Mouse (Mus musculus) MEL (cell line): Measurements from ENCODE around the gene Mbd3. TPM values are rescaled to one million over a fixed set of nuclear protein-coding genes. Genes with fewer than 3 reads are reported as not detected.

Source experiments
- DNase-seq: peaks from one replicate; pipeline ENCODE4 v3.0.0; 2011; ENCODE audit warnings: low read depth, low spot score
- H3K27ac ChIP-seq: 2 replicates; pipeline ENCODE4 v1.5.1; 2012; ENCODE audit warnings: low read depth, mild to moderate bottlenecking, control low read depth, low read length, moderate library complexity; ENCODE audit not compliant: control insufficient read depth
- H3K27me3 ChIP-seq, 2 experiments: fragments of 150-350 bp in 1 of 2; sonication (generic) in 1 of 2; 2 replicates each; pipeline ENCODE4 v1.6.1; 2012; ENCODE audit warnings: low read length in 2 of 2, mild to moderate bottlenecking in 2 of 2, improper control_type of control experiment in 1 of 2, moderate library complexity in 1 of 2; ENCODE audit not compliant: insufficient read depth in 2 of 2, control insufficient read depth in 1 of 2
- H3K36me3 ChIP-seq, 2 experiments: 2 replicates each; pipeline ENCODE4 v1.6.1; 2012 to 2014; ENCODE audit warnings: low read length in 2 of 2, improper control_type of control experiment in 1 of 2, inconsistent platforms in 1 of 2, mild to moderate bottlenecking in 1 of 2; ENCODE audit not compliant: insufficient read depth in 2 of 2, control insufficient read depth in 1 of 2
- H3K4me1 ChIP-seq, 2 experiments: fragments of 150-350 bp in 1 of 2; sonication (generic) in 1 of 2; 2 replicates each; pipeline ENCODE4 v1.6.1; 2012; ENCODE audit warnings: low read length in 2 of 2, improper control_type of control experiment in 1 of 2, mild to moderate bottlenecking in 1 of 2; ENCODE audit not compliant: insufficient read depth in 2 of 2, control insufficient read depth in 1 of 2
- H3K4me3 ChIP-seq, 2 experiments: fragments of 150-350 bp in 1 of 2; sonication (generic) in 1 of 2; 2 replicates each; pipeline ENCODE4 v1.5.1; 2012; ENCODE audit warnings: low read depth in 2 of 2, low read length in 2 of 2, mild to moderate bottlenecking in 2 of 2, moderate library complexity in 2 of 2, control low read depth in 1 of 2, improper control_type of control experiment in 1 of 2; ENCODE audit not compliant: control insufficient read depth in 1 of 2, insufficient read depth in 1 of 2
- H3K79me2 ChIP-seq: 2 replicates; pipeline ENCODE4 v1.6.1; 2012; ENCODE audit warnings: mild to moderate bottlenecking, low read length, moderate library complexity; ENCODE audit not compliant: control insufficient read depth, poor library complexity, insufficient read depth
- H3K9ac ChIP-seq: 2 replicates; pipeline ENCODE4 v1.6.1; 2012; ENCODE audit warnings: low read depth, mild to moderate bottlenecking, control low read depth, low read length, moderate library complexity; ENCODE audit not compliant: control insufficient read depth, poor library complexity, severe bottlenecking
- H3K9me3 ChIP-seq: fragments of 150-350 bp; sonication (generic); replicated peaks from 2 replicates; pipeline ENCODE4 v1.6.1; 2012; ENCODE audit warnings: mild to moderate bottlenecking, low read length, improper control_type of control experiment, moderate library complexity; ENCODE audit not compliant: insufficient read depth
- BHLHE40 ChIP-seq: IDR thresholded peaks from 2 replicates; pipeline ENCODE4 v1.6.1; 2012; ENCODE audit warnings: low read depth, mild to moderate bottlenecking, inconsistent platforms, low read length, improper control_type of control experiment, borderline replicate concordance
- CTCF ChIP-seq, 3 experiments: IDR thresholded peaks in 2 of 3; conservative IDR thresholded peaks in 1 of 3; 2 replicates each; pipeline ENCODE4 v1.5.1; 2011 to 2012; ENCODE audit warnings: low read length in 3 of 3, low read depth in 2 of 3, mild to moderate bottlenecking in 2 of 3, improper control_type of control experiment in 1 of 3, inconsistent platforms in 1 of 3, mixed read lengths in 1 of 3, moderate library complexity in 1 of 3; ENCODE audit not compliant: control insufficient read depth in 1 of 3, insufficient read depth in 1 of 3, poor library complexity in 1 of 3, severe bottlenecking in 1 of 3
- GATA1 ChIP-seq: IDR thresholded peaks from 2 replicates; pipeline ENCODE4 v1.6.1; 2011; ENCODE audit warnings: low read depth, low read length, improper control_type of control experiment
- HCFC1 ChIP-seq: IDR thresholded peaks from 2 replicates; pipeline ENCODE4 v1.6.1; 2012; ENCODE audit warnings: low read depth, mild to moderate bottlenecking, inconsistent platforms, low read length, improper control_type of control experiment, moderate library complexity
- JUND ChIP-seq: IDR thresholded peaks from 2 replicates; pipeline ENCODE4 v1.6.1; 2011; ENCODE audit warnings: low read depth, mild to moderate bottlenecking, improper control_type of control experiment, low read length
- KAT2A ChIP-seq: conservative IDR thresholded peaks from 2 replicates; pipeline ENCODE4 v1.6.1; 2012; ENCODE audit warnings: low read depth, low read length, improper control_type of control experiment, inconsistent platforms
- MAZ ChIP-seq: IDR thresholded peaks from 2 replicates; pipeline ENCODE4 v1.6.1; 2012; ENCODE audit warnings: low read depth, mild to moderate bottlenecking, inconsistent platforms, low read length, improper control_type of control experiment
- MEF2A ChIP-seq: IDR thresholded peaks from 2 replicates; pipeline ENCODE4 v1.6.1; 2014; ENCODE audit warnings: low read depth, mild to moderate bottlenecking, inconsistent platforms, low read length, improper control_type of control experiment; ENCODE audit not compliant: poor library complexity, insufficient replicate concordance, severe bottlenecking; ENCODE audit errors: extremely low read depth
- MYB ChIP-seq: IDR thresholded peaks from 2 replicates; pipeline ENCODE4 v1.6.1; 2011; ENCODE audit warnings: mild to moderate bottlenecking, low read depth, low read length, improper control_type of control experiment
- MYC ChIP-seq: IDR thresholded peaks from 2 replicates; pipeline ENCODE4 v1.6.1; 2011; ENCODE audit warnings: low read depth, mild to moderate bottlenecking, low read length, improper control_type of control experiment, moderate library complexity
- NRF1 ChIP-seq: IDR thresholded peaks from 2 replicates; pipeline ENCODE4 v1.6.1; 2014; ENCODE audit warnings: low read depth, mild to moderate bottlenecking, inconsistent platforms, low read length, improper control_type of control experiment, moderate library complexity; ENCODE audit not compliant: poor library complexity, insufficient read depth, severe bottlenecking
- POLR2A ChIP-seq, 2 experiments: IDR thresholded peaks; 2 replicates each; pipeline ENCODE4 v1.6.1; 2011 to 2012; ENCODE audit warnings: low read length in 2 of 2, mild to moderate bottlenecking in 2 of 2, control low read depth in 1 of 2, improper control_type of control experiment in 1 of 2, low read depth in 1 of 2, moderate library complexity in 1 of 2; ENCODE audit not compliant: control insufficient read depth in 1 of 2, insufficient read depth in 1 of 2, poor library complexity in 1 of 2
- POLR2AphosphoS2 ChIP-seq: IDR thresholded peaks from 2 replicates; pipeline ENCODE4 v1.6.1; 2011; ENCODE audit warnings: low read length, improper control_type of control experiment
- TCF12 ChIP-seq: IDR thresholded peaks from 2 replicates; pipeline ENCODE4 v1.6.1; 2014; ENCODE audit warnings: low read depth, mild to moderate bottlenecking, inconsistent platforms, low read length, improper control_type of control experiment, moderate library complexity
- UBTF ChIP-seq: IDR thresholded peaks from 2 replicates; pipeline ENCODE4 v1.6.1; 2012; ENCODE audit warnings: low read depth, mild to moderate bottlenecking, inconsistent platforms, low read length, improper control_type of control experiment, moderate library complexity, borderline replicate concordance; ENCODE audit not compliant: insufficient read depth
- ZNF384 ChIP-seq: IDR thresholded peaks from 2 replicates; pipeline ENCODE4 v1.6.1; 2012; ENCODE audit warnings: low read depth, mild to moderate bottlenecking, inconsistent platforms, low read length, improper control_type of control experiment
- polyA plus RNA-seq, 2 experiments: library from polyadenylated mRNA; stranded (reverse) in 1 of 2; unstranded in 1 of 2; fragments of >175 nt in 1 of 2; fragments of >200 nt in 1 of 2; gene quantifications; 2 replicates each; pipeline versions ENCODE4 v1.2.1 to v1.2.4; 2012; ENCODE audit warnings: low replicate concordance in 2 of 2, low read depth in 1 of 2; ENCODE audit not compliant: insufficient read length in 2 of 2, insufficient read depth in 1 of 2, missing spikeins in 1 of 2
- total RNA-seq: library from RNA; depleted of rRNA; stranded (reverse); fragments of 300-350 nt; gene quantifications from 2 replicates; pipeline ENCODE4 v1.2.3, GENCODE M21; 2012

Gene Mbd3
- total and polyA plus RNA-seq, 3 experiments, result 81.4 to 289 TPM; not detected in 1

GRCm38 (mm10) chr10:80367954-80368353 is 31.4 kb downstream of the Mbd3 start:
- no peak for DNase-seq
- TF ChIP-seq MYB (no peak), NRF1 (no peak), BHLHE40 (no peak), MAZ (no peak), POLR2A (IDR thresholded peaks at IDR 0.05; ENCODE audit: control insufficient read depth in 1 of 2, insufficient read depth in 1 of 2, low read depth in 1 of 2, low read length in 2 of 2, poor library complexity in 1 of 2) (no peak), UBTF (no peak)
- TF ChIP-seq, all 39 proteins: peak for 0
- Histone ChIP-seq H3K9ac (no peak overlapping the region), H3K4me3 (no peak overlapping the region), H3K27me3 (peaks cover 2% of the 10 kb centered on the region in 2 experiments; a peak in 1 of 4 replicates), H3K27ac (no peak overlapping the region), H3K36me3 (no peaks in the 10 kb centered on the region), H3K9me3 (no peaks in the 10 kb centered on the region), H3K4me1 (peaks cover 0 to 7% of the 10 kb centered on the region in 2 experiments; a peak in 1 of 4 replicates), H3K79me2 (no peaks in the 10 kb centered on the region)

GRCm38 (mm10) chr10:80365736-80366135 is 33.6 kb downstream of the Mbd3 start:
- Histone ChIP-seq H3K27ac (no peak overlapping the region), H3K9me3 (no peaks in the 10 kb centered on the region), H3K36me3 (no peaks in the 10 kb centered on the region), H3K4me3 (no peak overlapping the region), H3K79me2 (no peaks in the 10 kb centered on the region), H3K27me3 (peaks cover 2% of the 10 kb centered on the region in 2 experiments; a peak in 1 of 4 replicates), H3K9ac (no peak overlapping the region), H3K4me1 (no peaks in the 10 kb centered on the region)
- no peak for DNase-seq
- TF ChIP-seq JUND (no peak), MEF2A (no peak), MYC (no peak), MAZ (no peak), CTCF (IDR thresholded peaks at IDR 0.05 in 2 of 3, conservative IDR thresholded peaks at IDR 0.05 in 1 of 3; ENCODE audit: control insufficient read depth in 1 of 3, insufficient read depth in 1 of 3, low read depth in 2 of 3, low read length in 3 of 3, poor library complexity in 1 of 3, severe bottlenecking in 1 of 3) (no peak), POLR2A (IDR thresholded peaks at IDR 0.05; ENCODE audit: control insufficient read depth in 1 of 2, insufficient read depth in 1 of 2, low read depth in 1 of 2, low read length in 2 of 2, poor library complexity in 1 of 2) (no peak), HCFC1 (no peak), POLR2AphosphoS2 (no peak), NRF1 (no peak), KAT2A (no peak), ZNF384 (no peak), TCF12 (no peak), GATA1 (no peak)
